Comparison of ENCODE assay signal across 22 mouse cellular contexts in genomic region chr9:49928041-49928656, GRCm38 (mm10).
DNase-seq lines count a peak whose midpoint lies in the region; ATAC-seq and TF ChIP-seq lines count a peak whose summit lies in the region.
"Had no signal": no experiment of that assay in that cellular context is flagged by ENCODE, and none has a peak within 500 bp of the region (broad histone marks: within the 10 kb centered on the region; RNA-seq: fewer than 3 reads in every experiment).

No protein-coding gene starts in this region.

- H3K9me3 ChIP-seq in kidney, embryonic 14.5 days (ENCODE audit: control insufficient read depth, low read length) = no peaks in the 10 kb centered on the region
- H3K9me3 ChIP-seq in neural tube, embryonic 13.5 days = no peaks in the 10 kb centered on the region
- no peaks in the 10 kb centered on the region for H3K9me3 ChIP-seq in hindbrain, embryonic 11.5 days (ENCODE audit: control insufficient read depth, low read length)
- H3K9me3 ChIP-seq: heart, embryonic 13.5 days; hindbrain, embryonic 13.5 days; midbrain, embryonic 15.5 days had no signal

- H3K4me1 ChIP-seq in kidney, embryonic 14.5 days (ENCODE audit: control insufficient read depth, insufficient read depth, low read length) = peaks cover 17% of the 10 kb centered on the region
- H3K4me1 ChIP-seq in kidney, adult 2 months (ENCODE audit: control insufficient read depth, insufficient read depth, low read length) = peaks cover 10% of the 10 kb centered on the region
- peaks cover 22% of the 10 kb centered on the region for H3K4me1 ChIP-seq in neural tube, embryonic 13.5 days (replicated peaks)
- H3K4me1 ChIP-seq in embryonic fibroblast, embryonic 13.5 days (ENCODE audit: control insufficient read depth, insufficient read depth, low read length) = peaks cover 21% of the 10 kb centered on the region
- no peaks in the 10 kb centered on the region for H3K4me1 ChIP-seq in hindbrain, embryonic 11.5 days (replicated peaks; ENCODE audit: control insufficient read depth, insufficient read depth, low read length)

- ATAC-seq in kidney, embryonic 14.5 days (ENCODE audit: low FRiP score, low TSS enrichment) = 0 out of 2 replicates have a peak, but pooled peaks have one; percentile 40
- no peak for ATAC-seq in neural tube, embryonic 13.5 days (ENCODE audit: low read depth)
- no peak for ATAC-seq in hindbrain, embryonic 11.5 days (ENCODE audit: low FRiP score)
- ATAC-seq: midbrain, embryonic 15.5 days had no signal

- no peaks in the 10 kb centered on the region for H3K27me3 ChIP-seq in kidney, embryonic 14.5 days (ENCODE audit: control insufficient read depth, insufficient read depth, low read length)
- no peaks in the 10 kb centered on the region for H3K27me3 ChIP-seq in kidney, adult 2 months (replicated peaks; ENCODE audit: control insufficient read depth, insufficient read depth, low read length)
- no peaks in the 10 kb centered on the region for H3K27me3 ChIP-seq in neural tube, embryonic 13.5 days
- H3K27me3 ChIP-seq in hindbrain, embryonic 11.5 days (ENCODE audit: control insufficient read depth, insufficient read depth, low read length) = no peaks in the 10 kb centered on the region
- H3K27me3 ChIP-seq: CH12.LX; heart, embryonic 13.5 days; hindbrain, embryonic 13.5 days; midbrain, embryonic 15.5 days had no signal

- H3K36me3 ChIP-seq in kidney, embryonic 14.5 days (ENCODE audit: control insufficient read depth, insufficient read depth, low read length) = no peaks in the 10 kb centered on the region
- no peaks in the 10 kb centered on the region for H3K36me3 ChIP-seq in kidney, adult 2 months (ENCODE audit: control insufficient read depth, insufficient read depth, low read length)
- H3K36me3 ChIP-seq in neural tube, embryonic 13.5 days = no peaks in the 10 kb centered on the region
- no peaks in the 10 kb centered on the region for H3K36me3 ChIP-seq in hindbrain, embryonic 11.5 days (ENCODE audit: control insufficient read depth, insufficient read depth, low read length)
- H3K36me3 ChIP-seq: heart, embryonic 13.5 days; hindbrain, embryonic 13.5 days; midbrain, embryonic 15.5 days had no signal

- no peak overlapping the region for H3K4me2 ChIP-seq in kidney, embryonic 14.5 days (replicated peaks; ENCODE audit: low read depth, low read length)
- no peak overlapping the region for H3K4me2 ChIP-seq in neural tube, embryonic 13.5 days
- no peak overlapping the region for H3K4me2 ChIP-seq in hindbrain, embryonic 11.5 days (replicated peaks; ENCODE audit: low read depth, low read length)
- H3K4me2 ChIP-seq: heart, embryonic 13.5 days; hindbrain, embryonic 13.5 days; midbrain, embryonic 15.5 days had no signal

- 62% methylated on average over 3 of the region's 3 CpGs for WGBS in kidney, embryonic 14.5 days
- WGBS in kidney, adult 2 months = 64% methylated on average over 3 of the region's 3 CpGs
- 64% methylated on average over 3 of the region's 3 CpGs for WGBS in neural tube, embryonic 13.5 days
- WGBS in hindbrain, embryonic 11.5 days = 62% methylated on average over 3 of the region's 3 CpGs

- no peak overlapping the region for H3K9ac ChIP-seq in kidney, embryonic 14.5 days (ENCODE audit: low read depth, low read length)
- H3K9ac ChIP-seq in neural tube, embryonic 13.5 days = no peak overlapping the region
- no peak overlapping the region for H3K9ac ChIP-seq in hindbrain, embryonic 11.5 days (ENCODE audit: low read depth, low read length)
- H3K9ac ChIP-seq: heart, embryonic 13.5 days; hindbrain, embryonic 13.5 days; midbrain, embryonic 15.5 days had no signal

- H3K27ac ChIP-seq in kidney, embryonic 14.5 days (ENCODE audit: low read depth, low read length) = no peak overlapping the region
- no peak overlapping the region for H3K27ac ChIP-seq in kidney, adult 2 months (ENCODE audit: insufficient read depth, low read depth, low read length)
- 0 out of 2 replicates have a peak overlapping the region, but pooled peaks have one; percentile 28 for H3K27ac ChIP-seq in neural tube, embryonic 13.5 days (replicated peaks)
- H3K27ac ChIP-seq in embryonic fibroblast, embryonic 13.5 days (ENCODE audit: insufficient read depth, low read length) = peak overlapping the region; percentile 89
- no peak overlapping the region for H3K27ac ChIP-seq in hindbrain, embryonic 11.5 days (ENCODE audit: low read depth, low read length)
- H3K27ac ChIP-seq: heart, adult 2 months; heart, embryonic 13.5 days; hindbrain, embryonic 13.5 days; midbrain, embryonic 15.5 days had no signal

- TF ChIP-seq POLR2A in kidney, adult 2 months (IDR thresholded peaks at IDR 0.05; ENCODE audit: low read depth, low read length) = no peak
- TF ChIP-seq POLR2A in embryonic fibroblast, embryonic 13.5 days (IDR thresholded peaks at IDR 0.05; ENCODE audit: low read depth, low read length) = no peak

- no peak overlapping the region for H3K4me3 ChIP-seq in kidney, embryonic 14.5 days (ENCODE audit: low read length)
- H3K4me3 ChIP-seq in kidney, adult 2 months (ENCODE audit: insufficient read depth, low read depth, low read length) = no peak overlapping the region
- no peak overlapping the region for H3K4me3 ChIP-seq in neural tube, embryonic 13.5 days
- H3K4me3 ChIP-seq in embryonic fibroblast, embryonic 13.5 days (ENCODE audit: insufficient read depth, low read length) = no peak overlapping the region
- no peak overlapping the region for H3K4me3 ChIP-seq in hindbrain, embryonic 11.5 days (ENCODE audit: low read depth, low read length)
- H3K4me3 ChIP-seq: heart, adult 2 months; heart, embryonic 13.5 days; hindbrain, embryonic 13.5 days; midbrain, embryonic 15.5 days had no signal

- DNase-seq in kidney, adult 2 months = no peak
- DNase-seq in neural tube, embryonic 10.5 days (ENCODE audit: extremely low spot score, low spot score) = no peak
- peak; percentile 69 for DNase-seq in Muller cell, postnatal 12 days (ENCODE audit: inconsistent ontology term)
- no peak for DNase-seq in hindbrain, embryonic 11.5 days (ENCODE audit: low spot score)
- DNase-seq in cerebellum, adult 11-12 months = no peak
- DNase-seq: adrenal gland, adult 8-10 months; cerebellum, adult 8-10 months; gastrocnemius, postnatal 36 days; heart, adult 2 months; heart, postnatal 14 days; kidney, adult 11 months; kidney, postnatal 14 days; lung, postnatal 4 days; right cerebral cortex, postnatal 14 days; thymus, postnatal 25 days had no signal

- TF ChIP-seq CTCF in kidney, adult 2 months (conservative IDR thresholded peaks at IDR 0.05; ENCODE audit: insufficient read depth, insufficient read length, low read depth, low read length) = no peak
- TF ChIP-seq CTCF in embryonic fibroblast, embryonic 13.5 days (IDR thresholded peaks at IDR 0.05; ENCODE audit: borderline replicate concordance, insufficient read depth, low read length) = no peak

Comparison
In these comparisons a context has a peak if more than half of its experiments do, and no peak if none do; other contexts are left out.
1. H3K27ac ChIP-seq: peak in neural tube, embryonic 13.5 days (single experiment) and embryonic fibroblast, embryonic 13.5 days (single experiment); none in kidney, embryonic 14.5 days (single experiment), kidney, adult 2 months (single experiment) and hindbrain, embryonic 11.5 days (single experiment).